Comparison of ENCODE assay signal across 10 mouse cellular contexts in genomic region chr2:61811163-61811506, GRCm38 (mm10). TPM values are rescaled to one million over a fixed set of nuclear protein-coding genes. Genes with fewer than 3 reads are reported as not detected.
DNase-seq lines count a peak whose midpoint lies in the region; ATAC-seq and TF ChIP-seq lines count a peak whose summit lies in the region.
"Had no signal": no experiment of that assay in that cellular context is flagged by ENCODE, and none has a peak within 500 bp of the region (broad histone marks: within the 10 kb centered on the region; RNA-seq: fewer than 3 reads in every experiment).

No protein-coding gene starts in this region.

- intact Hi-C loops in left cerebral cortex, adult 2 months (cut with DNase I): loop anchor here (5.0 kb wide), 2 partner anchors 646 to 701 kb away; no protein-coding TSS in a partner anchor
- intact Hi-C loops in left cerebral cortex, postnatal 14 days (cut with DNase I): loop anchor here (10.0 kb wide), 1 partner anchor 474 kb away; no protein-coding TSS in a partner anchor

- H3K27me3 ChIP-seq in embryonic facial prominence, embryonic 11.5 days (ENCODE audit: control insufficient read depth, insufficient read depth, low read length): peaks cover 32% of the 10 kb centered on the region
- peaks cover 92% of the 10 kb centered on the region for H3K27me3 ChIP-seq in intestine, postnatal 0 days (replicated peaks; ENCODE audit: control insufficient read depth, insufficient read depth, low read length)
- peaks cover 66% of the 10 kb centered on the region for H3K27me3 ChIP-seq in neural tube, embryonic 15.5 days (replicated peaks)
- H3K27me3 ChIP-seq: Patski had no signal

- H3K9ac ChIP-seq in embryonic facial prominence, embryonic 11.5 days (replicated peaks; ENCODE audit: low read length): no peak overlapping the region; the same call in 1 of the 2 replicates
- no peak overlapping the region for H3K9ac ChIP-seq in intestine, postnatal 0 days (ENCODE audit: low read depth, low read length)
- no peak overlapping the region for H3K9ac ChIP-seq in neural tube, embryonic 15.5 days (replicated peaks)

- no peak for DNase-seq in left cerebral cortex, adult 2 months (ENCODE audit: extremely low spot score in 1 of 2, low spot score in 2 of 2)
- no peak for DNase-seq in left cerebral cortex, postnatal 14 days (ENCODE audit: low spot score in 2 of 2)
- DNase-seq in embryonic facial prominence, embryonic 11.5 days (ENCODE audit: low spot score): peak; percentile 4
- no peak for DNase-seq in yolk sac, embryonic 10.5 days (ENCODE audit: low spot score)
- DNase-seq in right cerebral cortex, postnatal 4 days: no peak

- peak overlapping the region; percentile 50 for H3K4me3 ChIP-seq in left cerebral cortex, adult 2 months
- peak overlapping the region; percentile 49; the same call in 1 of the 2 replicates for H3K4me3 ChIP-seq in embryonic facial prominence, embryonic 11.5 days (ENCODE audit: low read depth, low read length)
- peak overlapping the region; percentile 46; the same call in 1 of the 2 replicates for H3K4me3 ChIP-seq in intestine, postnatal 0 days (ENCODE audit: low read depth, low read length)
- peak overlapping the region; percentile 46 for H3K4me3 ChIP-seq in neural tube, embryonic 15.5 days (replicated peaks)

- no peak overlapping the region for H3K4me2 ChIP-seq in embryonic facial prominence, embryonic 11.5 days (ENCODE audit: low read depth, low read length)
- peak overlapping the region; percentile 84 for H3K4me2 ChIP-seq in intestine, postnatal 0 days (replicated peaks; ENCODE audit: low read depth)
- H3K4me2 ChIP-seq in neural tube, embryonic 15.5 days: peak overlapping the region; percentile 95

- peak overlapping the region; percentile 87 for H3K27ac ChIP-seq in left cerebral cortex, adult 2 months
- no peak overlapping the region for H3K27ac ChIP-seq in embryonic facial prominence, embryonic 11.5 days (replicated peaks; ENCODE audit: low read depth, low read length)
- H3K27ac ChIP-seq in intestine, postnatal 0 days (ENCODE audit: low read depth, low read length): no peak overlapping the region
- H3K27ac ChIP-seq in neural tube, embryonic 15.5 days (replicated peaks): no peak overlapping the region

- WGBS in embryonic facial prominence, embryonic 11.5 days: 4% methylated on average over 8 of the region's 8 CpGs
- 33% methylated on average over 8 of the region's 8 CpGs for WGBS in intestine, postnatal 0 days
- 8% methylated on average over 8 of the region's 8 CpGs for WGBS in neural tube, embryonic 15.5 days

- TF ChIP-seq CTCF in left cerebral cortex, adult 2 months (IDR thresholded peaks at IDR 0.05): no peak
- no peak for TF ChIP-seq CTCF in intestine, postnatal 0 days (IDR thresholded peaks at IDR 0.05; ENCODE audit: low read depth)

- no peaks in the 10 kb centered on the region for H3K36me3 ChIP-seq in embryonic facial prominence, embryonic 11.5 days (replicated peaks; ENCODE audit: control insufficient read depth, insufficient read depth, low read depth, low read length)
- no peaks in the 10 kb centered on the region for H3K36me3 ChIP-seq in intestine, postnatal 0 days (ENCODE audit: control insufficient read depth, insufficient read depth)
- H3K36me3 ChIP-seq in neural tube, embryonic 15.5 days: no peaks in the 10 kb centered on the region

- no peak for ATAC-seq in embryonic facial prominence, embryonic 11.5 days (replicated peaks; ENCODE audit: insufficient number of reproducible peaks, low FRiP score, low TSS enrichment, low read depth)
- no peak for ATAC-seq in intestine, postnatal 0 days
- no peak for ATAC-seq in neural tube, embryonic 15.5 days (ENCODE audit: low FRiP score)
- ATAC-seq in cerebellum, adult (ENCODE audit: insufficient number of reproducible peaks, low FRiP score, low TSS enrichment): no peak
- ATAC-seq: Patski had no signal

- H3K4me1 ChIP-seq in embryonic facial prominence, embryonic 11.5 days (ENCODE audit: control insufficient read depth, insufficient read depth, low read length): peaks cover 2% of the 10 kb centered on the region; the same call in 1 of the 2 replicates
- H3K4me1 ChIP-seq in intestine, postnatal 0 days (replicated peaks; ENCODE audit: control insufficient read depth, insufficient read depth, low read length): peaks cover 5% of the 10 kb centered on the region; the same call in 1 of the 2 replicates
- H3K4me1 ChIP-seq in neural tube, embryonic 15.5 days: peaks cover 28% of the 10 kb centered on the region

- no peaks in the 10 kb centered on the region for H3K9me3 ChIP-seq in embryonic facial prominence, embryonic 11.5 days (replicated peaks; ENCODE audit: control insufficient read depth, low read length)
- no peaks in the 10 kb centered on the region for H3K9me3 ChIP-seq in intestine, postnatal 0 days (ENCODE audit: control insufficient read depth)
- no peaks in the 10 kb centered on the region for H3K9me3 ChIP-seq in neural tube, embryonic 15.5 days (replicated peaks)

RNA-seq across cellular contexts. Expression of gene Tbr1, which starts 8.4 kb away (rescaled TPM):
- total RNA-seq in left cerebral cortex, adult 2 months (2021): 100 to 1,000 TPM; 116 to 131 TPM
- total RNA-seq in left cerebral cortex, postnatal 14 days (2021): 100 to 1,000 TPM; 110 to 113 TPM
- 0.57 and 0.65 TPM in 2 replicates for polyA plus RNA-seq in embryonic facial prominence, embryonic 11.5 days (2014; fragmentation: Nextera tagmentation; extraction: Ambion mirVana)
- not detected in 2 replicates for polyA plus RNA-seq in intestine, postnatal 0 days (2015; fragmentation: Nextera tagmentation; extraction: Ambion mirVana)
- polyA plus RNA-seq in neural tube, embryonic 15.5 days (2015; fragmentation: Nextera tagmentation; extraction: Ambion mirVana): 0.06 and 0.13 TPM in 2 replicates
- polyA plus RNA-seq: erythroblast, embryonic 14.5 days had no signal
